Mouse (Mus musculus): ENCODE results near the gene Gm28044. TPM values are rescaled to one million over a fixed set of nuclear protein-coding genes. Genes with fewer than 3 reads are reported as not detected.

The Gm28044 gene
- total RNA-seq, 2 experiments from 2014 or later = 3.5 to 13.8 TPM

Other genes starting within 250 kb of the Gm28044 start
- gene Rslcan18, start 244.3 kb downstream of the Gm28044 start, total RNA-seq (2014; fragmentation: Nextera tagmentation) = 0.22 and 2.1 TPM in 2 replicates
- gene Rslcan18, start 244.3 kb downstream of the Gm28044 start, total RNA-seq (2017) = 0.15 and 0.99 TPM in 2 replicates
- 2.2 and 6.3 TPM in 2 replicates for gene Zfp759, start 238.9 kb downstream of the Gm28044 start, total RNA-seq (2014; fragmentation: Nextera tagmentation)
- gene Zfp759, start 238.9 kb downstream of the Gm28044 start, total RNA-seq (2017) = 3.7 and 5.6 TPM in 2 replicates
- gene Rsl1, start 187.4 kb downstream of the Gm28044 start, total RNA-seq (2014; fragmentation: Nextera tagmentation) = 0.25 and 2.0 TPM in 2 replicates
- 1.8 and 5.6 TPM in 2 replicates for gene Rsl1, start 187.4 kb downstream of the Gm28044 start, total RNA-seq (2017)
- gene Zfp455, start 166.0 kb downstream of the Gm28044 start, total RNA-seq (2014; fragmentation: Nextera tagmentation) = 2.4 and 2.6 TPM in 2 replicates
- 0.38 and 2.4 TPM in 2 replicates for gene Zfp455, start 166.0 kb downstream of the Gm28044 start, total RNA-seq (2017)
- gene Zfp458, start 82.1 kb downstream of the Gm28044 start, total RNA-seq (2014; fragmentation: Nextera tagmentation) = 4.6 and 9.0 TPM in 2 replicates
- 3.1 and 4.4 TPM in 2 replicates for gene Zfp458, start 82.1 kb downstream of the Gm28044 start, total RNA-seq (2017)
- gene Zfp457, start 54.1 kb downstream of the Gm28044 start, total RNA-seq (2014; fragmentation: Nextera tagmentation) = 2.5 and 4.3 TPM in 2 replicates
- 1.0 TPM in 1 of 2 replicates, not detected in the other for gene Zfp457, start 54.1 kb downstream of the Gm28044 start, total RNA-seq (2017)
- 5.2 and 11.6 TPM in 2 replicates for gene Zfp595, start 28.0 kb downstream of the Gm28044 start, total RNA-seq (2014; fragmentation: Nextera tagmentation)
- gene Zfp595, start 28.0 kb downstream of the Gm28044 start, total RNA-seq (2017) = 4.9 and 8.2 TPM in 2 replicates
- 6.1 and 7.5 TPM in 2 replicates for gene Zfp953, start 69 bp upstream of the Gm28044 start, total RNA-seq (2014; fragmentation: Nextera tagmentation)
- gene Zfp953, start 69 bp upstream of the Gm28044 start, total RNA-seq (2017) = 6.3 and 10.5 TPM in 2 replicates
- 0.66 TPM in 1 of 2 replicates, not detected in the other for gene Gm28041, start 15.2 kb upstream of the Gm28044 start, total RNA-seq (2014; fragmentation: Nextera tagmentation)
- gene Gm28041, start 15.2 kb upstream of the Gm28044 start, total RNA-seq (2017) = 2.3 TPM in 1 of 2 replicates, not detected in the other
- gene Zfp456, start 15.3 kb upstream of the Gm28044 start, total RNA-seq (2014; fragmentation: Nextera tagmentation) = 2.4 and 2.6 TPM in 2 replicates
- 1.7 and 3.7 TPM in 2 replicates for gene Zfp456, start 15.3 kb upstream of the Gm28044 start, total RNA-seq (2017)
- 4.3 and 6.2 TPM in 2 replicates for gene Zfp429, start 39.3 kb upstream of the Gm28044 start, total RNA-seq (2014; fragmentation: Nextera tagmentation)
- 10.5 and 11.5 TPM in 2 replicates for gene Zfp429, start 39.3 kb upstream of the Gm28044 start, total RNA-seq (2017)
- gene Zfp459, start 60.9 kb upstream of the Gm28044 start, total RNA-seq (2014; fragmentation: Nextera tagmentation) = 1.4 and 2.6 TPM in 2 replicates
- 1.3 and 1.9 TPM in 2 replicates for gene Zfp459, start 60.9 kb upstream of the Gm28044 start, total RNA-seq (2017)
- 8.7 and 14.3 TPM in 2 replicates for gene Zfp874a, start 91.1 kb upstream of the Gm28044 start, total RNA-seq (2014; fragmentation: Nextera tagmentation)
- gene Zfp874a, start 91.1 kb upstream of the Gm28044 start, total RNA-seq (2017) = 13.7 and 21.8 TPM in 2 replicates
- gene Zfp874b, start 123.7 kb upstream of the Gm28044 start, total RNA-seq (2014; fragmentation: Nextera tagmentation) = 4.5 and 13.3 TPM in 2 replicates
- gene Zfp874b, start 123.7 kb upstream of the Gm28044 start, total RNA-seq (2017) = 7.6 and 9.2 TPM in 2 replicates
- 3.3 and 4.6 TPM in 2 replicates for gene Zfp58, start 140.0 kb upstream of the Gm28044 start, total RNA-seq (2014; fragmentation: Nextera tagmentation)
- gene Zfp58, start 140.0 kb upstream of the Gm28044 start, total RNA-seq (2017) = 5.5 and 12.6 TPM in 2 replicates
- not detected in 2 replicates for gene Gm26965, start 165.6 kb upstream of the Gm28044 start, total RNA-seq (2014; fragmentation: Nextera tagmentation)
- gene Gm26965, start 165.6 kb upstream of the Gm28044 start, total RNA-seq (2017) = not detected in 2 replicates
- 13.6 and 18.1 TPM in 2 replicates for gene Zfp87, start 165.6 kb upstream of the Gm28044 start, total RNA-seq (2014; fragmentation: Nextera tagmentation)
- gene Zfp87, start 165.6 kb upstream of the Gm28044 start, total RNA-seq (2017) = 14.1 and 14.7 TPM in 2 replicates
- 7.8 and 9.6 TPM in 2 replicates for gene Zfp748, start 193.3 kb upstream of the Gm28044 start, total RNA-seq (2014; fragmentation: Nextera tagmentation)
- gene Zfp748, start 193.3 kb upstream of the Gm28044 start, total RNA-seq (2017) = 9.4 and 11.8 TPM in 2 replicates
- 9.6 and 13.3 TPM in 2 replicates for gene Zfp729b, start 249.2 kb upstream of the Gm28044 start, total RNA-seq (2014; fragmentation: Nextera tagmentation)
- gene Zfp729b, start 249.2 kb upstream of the Gm28044 start, total RNA-seq (2017) = 11.7 and 17.0 TPM in 2 replicates

Data from megakaryocyte-erythroid progenitor cell, adult 5-6 weeks (primary cell).